Mouse (Mus musculus) gonadal fat pad, adult 2 months (tissue): Measurements from ENCODE around the gene Mybpc2. TPM values are rescaled to one million over a fixed set of nuclear protein-coding genes. Genes with fewer than 3 reads are reported as not detected.

Experiments
- DNase-seq: peaks from one replicate; pipeline ENCODE4 v3.0.0-alpha.2; 2012; ENCODE audit warnings: low read depth
- polyA plus RNA-seq: library from polyadenylated mRNA; depleted of rRNA; stranded (reverse); fragments of >200 nt; gene quantifications from 2 replicates; pipeline ENCODE4 v1.2.3, GENCODE M21; 2012

Gene Mybpc2
- polyA plus RNA-seq, 1 experiment, result 1.4 TPM

DNA sequence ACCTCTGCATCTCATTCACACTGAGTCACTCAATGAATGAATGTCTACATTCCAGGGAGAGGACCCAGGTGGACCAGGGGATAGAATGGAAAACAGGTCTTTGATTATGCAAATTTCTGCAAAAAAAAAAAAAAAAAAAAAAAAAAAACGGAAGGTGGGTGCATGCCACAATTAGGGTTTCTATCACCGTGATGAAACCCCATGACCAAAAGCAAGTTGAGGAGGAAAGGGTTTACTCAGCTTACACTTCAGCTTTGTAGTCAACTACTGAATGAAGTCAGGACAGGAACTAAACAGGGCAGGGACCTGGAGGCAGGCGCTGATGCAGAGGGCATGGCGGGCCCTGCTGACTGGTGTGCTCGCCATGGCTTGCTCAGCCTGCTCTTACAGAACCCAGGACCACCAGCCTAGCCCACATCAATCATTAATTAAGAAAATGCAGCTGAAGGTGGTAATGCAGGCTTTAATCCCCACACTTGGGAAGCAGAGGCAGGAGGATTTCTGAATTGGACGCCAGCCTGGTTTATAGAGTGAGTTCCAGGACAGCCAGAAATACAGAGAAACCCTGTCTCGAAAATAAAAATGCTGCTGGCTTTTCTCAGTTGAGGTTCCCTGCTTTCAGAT, 38.8 kb downstream of the Mybpc2 start:
- DNase-seq, result no peak

DNA sequence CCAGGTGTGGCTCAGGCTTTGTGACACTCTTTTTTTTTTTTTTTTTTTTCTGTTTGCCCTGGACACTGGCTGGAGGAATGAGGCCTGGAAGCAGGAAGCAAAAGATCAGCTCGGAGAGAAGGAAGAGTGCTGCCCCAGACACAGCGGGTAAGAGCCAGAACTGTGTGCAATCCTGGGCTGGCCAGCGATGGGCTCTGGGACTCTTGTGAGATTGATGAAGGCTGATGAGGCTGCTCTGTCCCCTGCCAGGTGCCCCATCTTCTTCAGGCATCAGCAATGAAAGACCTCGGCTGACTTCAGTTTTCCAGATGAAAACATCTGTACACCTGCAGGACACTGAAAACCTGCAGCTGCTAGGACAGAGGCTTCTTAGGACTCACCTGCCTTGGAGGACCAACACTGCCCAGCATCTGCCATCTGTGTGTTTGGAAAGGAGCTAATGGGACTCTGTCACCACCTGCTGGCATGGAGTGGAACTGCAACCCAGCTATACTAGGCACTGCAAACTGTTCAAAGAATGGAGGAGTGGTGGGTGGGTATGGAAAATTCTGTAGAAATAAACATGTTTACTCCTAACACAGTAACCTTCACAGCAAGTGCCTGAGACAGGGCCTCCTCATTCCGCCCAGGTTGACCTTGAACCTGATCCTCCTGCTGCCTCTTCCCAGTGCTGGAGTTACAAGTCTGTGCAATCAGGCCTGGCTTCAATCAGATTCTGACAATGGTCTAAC, 39.5 kb downstream of the Mybpc2 start:
- no peak for DNase-seq

DNA sequence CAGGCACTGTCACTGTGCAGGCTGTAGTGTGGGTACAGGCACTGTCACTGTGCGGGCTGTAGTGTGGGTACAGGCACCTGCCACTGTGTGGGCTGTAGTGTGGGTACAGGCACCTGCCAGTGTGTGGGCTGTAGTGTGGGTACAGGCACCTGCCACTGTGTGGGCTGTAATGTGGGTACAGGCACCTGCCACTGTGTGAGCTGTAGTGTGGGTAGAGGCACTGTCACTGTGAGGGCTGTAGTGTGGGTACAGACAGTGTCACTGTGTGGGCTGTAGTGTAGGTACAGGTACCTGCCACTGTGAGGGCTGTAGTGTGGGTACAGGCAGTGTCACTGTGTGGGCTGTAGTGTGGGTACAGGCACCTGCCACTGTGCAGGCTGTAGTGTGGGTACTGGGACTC, 40.3 kb downstream of the Mybpc2 start:
- no peak for DNase-seq

DNA sequence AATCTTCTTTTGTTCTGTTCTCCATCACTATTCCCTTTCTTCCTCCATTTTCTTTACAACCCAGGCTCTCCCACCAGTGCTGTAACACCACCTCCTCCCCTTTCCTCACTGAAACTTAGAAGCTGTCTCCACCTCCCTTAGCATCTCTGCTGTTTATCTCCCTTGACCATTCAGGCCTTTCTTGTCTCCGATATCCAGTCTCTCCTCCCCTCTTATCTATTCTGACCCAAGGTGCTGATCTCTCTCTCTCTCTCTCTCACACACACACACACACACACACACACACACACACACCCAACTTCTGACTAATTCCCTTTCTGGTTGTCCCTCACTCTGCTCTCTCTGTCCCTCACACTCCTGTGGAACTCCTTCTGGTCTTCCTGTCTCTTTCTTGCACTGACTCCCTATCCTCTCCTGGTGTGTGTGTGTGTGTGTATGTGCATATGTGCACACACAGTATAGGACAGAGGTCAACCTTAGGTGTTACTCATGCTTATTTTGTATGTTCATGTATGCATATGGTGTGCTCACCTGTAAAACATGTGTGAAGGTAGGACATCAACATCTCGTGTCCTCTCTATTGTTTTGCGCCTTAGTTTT, 41.5 kb downstream of the Mybpc2 start:
- no peak for DNase-seq

DNA sequence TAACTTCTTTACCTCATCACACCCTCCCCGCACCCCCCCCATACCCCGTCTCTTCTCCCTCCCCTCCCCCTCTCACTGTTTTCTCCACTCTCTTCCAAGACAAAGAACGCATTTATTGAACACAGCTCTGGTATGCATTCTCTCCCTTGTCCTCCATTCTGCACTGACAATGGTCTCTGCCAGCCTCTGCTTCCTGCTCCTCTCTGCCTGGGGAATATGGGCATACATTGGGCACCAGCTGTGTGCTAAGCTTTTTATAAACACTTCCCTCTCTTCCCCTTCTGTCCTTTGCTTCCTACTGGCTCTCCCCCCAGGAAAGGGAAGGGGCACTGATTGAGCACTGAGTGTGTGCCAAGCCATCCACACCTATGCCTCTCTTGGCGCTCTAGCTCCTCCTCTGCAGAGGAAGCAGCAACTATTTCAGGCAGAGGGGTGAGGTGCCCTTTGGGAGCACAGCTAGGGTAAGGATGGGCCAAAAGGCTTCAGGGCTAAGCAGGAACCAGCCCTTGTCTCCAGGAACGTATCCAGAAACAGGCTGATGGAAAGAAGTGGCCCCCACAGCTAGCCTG, 49.3 kb downstream of the Mybpc2 start:
- no peak for DNase-seq

DNA sequence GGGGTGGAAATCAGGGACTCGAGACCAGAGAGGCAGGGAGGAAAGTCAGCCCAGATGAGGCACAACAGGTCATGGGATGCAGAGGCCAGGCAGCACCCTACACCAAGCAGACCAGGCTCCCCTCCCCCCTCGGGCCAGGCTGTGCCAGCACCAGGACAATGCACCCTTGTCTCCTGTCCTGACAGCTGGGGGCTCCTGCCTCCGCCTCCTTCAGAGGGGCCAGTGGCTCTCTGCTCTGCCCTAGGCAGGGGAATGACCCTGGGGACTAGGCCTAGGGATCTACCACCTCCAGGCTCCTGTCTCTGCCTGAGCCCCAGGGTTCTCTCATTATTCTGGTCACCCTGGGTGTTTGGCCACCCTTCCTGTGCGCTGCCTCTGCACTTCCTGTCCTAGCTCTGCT, 50.0 kb downstream of the Mybpc2 start:
- no peak for DNase-seq

DNA sequence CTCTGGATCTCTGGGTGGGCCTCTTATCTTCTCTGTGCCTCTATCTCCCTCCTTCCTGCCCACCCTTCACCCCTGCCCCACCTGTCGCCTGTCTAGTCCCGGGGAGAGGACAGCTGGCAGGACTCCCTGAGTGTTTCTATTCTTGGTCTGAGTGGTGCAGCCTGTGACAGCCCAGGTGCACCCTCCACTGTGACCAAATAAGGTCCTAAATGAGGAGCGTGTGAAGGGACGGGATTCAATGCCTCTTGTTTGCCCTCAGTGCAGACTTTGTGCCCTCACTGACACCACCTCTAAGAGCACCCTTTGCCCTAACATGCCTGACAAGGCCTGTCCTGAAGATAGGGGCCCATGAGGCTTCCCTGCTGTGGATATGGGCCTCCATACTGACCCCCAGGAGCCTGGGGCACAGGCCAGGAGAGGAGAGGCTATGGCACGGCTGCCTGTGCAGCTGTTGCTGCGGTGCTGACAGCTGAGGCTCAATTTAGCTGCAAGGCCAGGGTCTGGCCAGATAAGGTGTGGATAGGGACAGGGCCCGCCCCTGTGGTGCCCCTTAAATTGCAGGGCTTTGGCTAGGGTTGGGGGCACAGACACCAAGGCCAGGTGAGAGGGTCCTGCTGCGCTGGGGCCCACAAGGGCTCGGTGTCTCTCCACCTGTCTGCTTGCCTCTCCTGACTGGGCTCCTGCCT, 51.4 kb downstream of the Mybpc2 start:
- no peak for DNase-seq

DNA sequence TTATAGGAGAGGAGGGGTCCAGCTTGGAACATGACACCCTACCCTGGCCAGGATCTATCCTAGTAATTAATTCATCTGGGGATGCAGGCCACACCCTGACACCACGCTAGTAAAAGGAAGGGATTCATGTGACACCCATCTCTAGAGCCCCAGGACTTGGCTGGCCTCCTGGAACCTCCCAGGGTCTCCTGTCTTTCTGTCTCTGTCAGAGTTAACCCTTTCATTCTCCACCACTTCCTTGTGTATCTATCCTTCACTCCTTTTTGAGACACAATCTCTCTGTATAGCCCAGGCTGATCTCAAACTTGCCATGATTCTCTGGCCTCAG, 51.9 kb downstream of the Mybpc2 start:
- DNase-seq, result no peak

DNA sequence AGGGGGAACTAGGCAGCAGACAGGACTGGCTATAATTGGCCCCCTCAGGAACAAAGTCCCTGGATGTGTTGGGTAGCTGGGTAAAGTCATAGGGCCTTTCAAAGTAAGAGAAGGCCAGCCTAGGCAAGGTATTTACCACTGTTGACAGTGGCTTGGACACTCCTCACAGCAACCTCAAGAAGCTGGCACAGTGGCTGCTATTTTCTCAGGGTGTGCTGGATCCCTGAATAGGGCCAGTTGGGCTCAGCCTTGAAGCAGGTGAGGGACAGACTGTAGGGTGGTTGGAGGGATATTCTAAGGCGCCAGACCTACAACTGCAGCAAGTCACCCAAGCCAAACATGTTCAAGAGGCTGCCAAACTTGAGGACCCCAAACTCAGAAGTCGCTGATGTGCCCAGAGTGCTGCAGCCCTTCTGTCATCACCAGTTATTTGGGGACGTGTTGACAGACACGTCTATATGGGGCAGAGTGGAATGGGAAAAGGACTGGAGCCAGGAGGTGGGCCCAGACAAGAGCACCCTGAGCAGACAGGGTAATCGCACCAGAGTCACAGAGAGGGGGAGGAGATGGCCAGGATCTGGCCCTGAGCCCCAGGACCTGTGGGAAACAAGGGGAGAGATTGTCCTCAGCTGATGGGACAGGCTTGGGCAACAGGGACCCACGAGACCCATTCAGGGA, 52.4 kb downstream of the Mybpc2 start:
- no peak for DNase-seq

DNA sequence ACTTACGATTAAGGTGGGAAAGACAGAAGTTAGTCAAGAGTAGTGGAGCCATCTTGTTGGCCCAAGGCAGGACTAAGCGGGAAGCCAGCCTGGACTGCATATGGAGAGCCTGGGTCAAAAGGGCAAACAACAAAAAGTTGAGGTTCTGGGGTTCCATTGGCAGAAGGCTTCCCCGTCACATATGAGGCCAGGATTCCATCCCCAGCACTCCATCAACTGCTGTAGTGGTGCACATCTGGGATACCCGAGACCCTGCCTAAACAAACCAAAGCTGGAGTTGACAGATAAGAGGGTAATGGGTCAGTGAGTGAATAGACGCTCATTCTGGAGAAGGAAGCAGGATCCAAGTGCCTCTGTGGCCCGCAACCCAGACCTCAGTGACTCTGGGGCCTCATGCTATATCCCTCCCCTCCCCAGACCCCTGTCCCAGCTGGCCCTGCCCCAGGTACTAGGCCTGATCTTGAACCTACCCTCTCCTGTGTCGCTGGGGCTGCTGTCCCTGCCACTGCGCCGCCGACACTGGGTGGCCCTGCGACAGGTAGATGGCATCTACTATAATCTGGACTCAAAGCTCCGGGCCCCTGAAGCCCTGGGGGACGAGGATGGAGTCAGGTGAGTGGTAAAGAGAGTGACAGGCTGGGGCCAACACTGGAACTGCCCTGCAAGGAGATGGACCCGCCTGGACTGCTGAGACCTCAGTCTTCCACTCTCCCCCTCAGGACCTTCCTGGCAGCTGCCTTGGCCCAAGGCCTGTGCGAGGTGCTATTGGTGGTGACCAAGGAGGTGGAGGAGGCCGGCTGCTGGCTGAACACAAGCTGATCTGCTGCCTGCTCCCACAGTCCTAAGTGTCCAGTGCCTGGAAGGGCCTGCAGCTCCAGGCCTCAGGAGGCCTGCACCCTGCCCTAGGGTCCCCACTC, 53.5 kb downstream of the Mybpc2 start:
- no peak for DNase-seq

DNA sequence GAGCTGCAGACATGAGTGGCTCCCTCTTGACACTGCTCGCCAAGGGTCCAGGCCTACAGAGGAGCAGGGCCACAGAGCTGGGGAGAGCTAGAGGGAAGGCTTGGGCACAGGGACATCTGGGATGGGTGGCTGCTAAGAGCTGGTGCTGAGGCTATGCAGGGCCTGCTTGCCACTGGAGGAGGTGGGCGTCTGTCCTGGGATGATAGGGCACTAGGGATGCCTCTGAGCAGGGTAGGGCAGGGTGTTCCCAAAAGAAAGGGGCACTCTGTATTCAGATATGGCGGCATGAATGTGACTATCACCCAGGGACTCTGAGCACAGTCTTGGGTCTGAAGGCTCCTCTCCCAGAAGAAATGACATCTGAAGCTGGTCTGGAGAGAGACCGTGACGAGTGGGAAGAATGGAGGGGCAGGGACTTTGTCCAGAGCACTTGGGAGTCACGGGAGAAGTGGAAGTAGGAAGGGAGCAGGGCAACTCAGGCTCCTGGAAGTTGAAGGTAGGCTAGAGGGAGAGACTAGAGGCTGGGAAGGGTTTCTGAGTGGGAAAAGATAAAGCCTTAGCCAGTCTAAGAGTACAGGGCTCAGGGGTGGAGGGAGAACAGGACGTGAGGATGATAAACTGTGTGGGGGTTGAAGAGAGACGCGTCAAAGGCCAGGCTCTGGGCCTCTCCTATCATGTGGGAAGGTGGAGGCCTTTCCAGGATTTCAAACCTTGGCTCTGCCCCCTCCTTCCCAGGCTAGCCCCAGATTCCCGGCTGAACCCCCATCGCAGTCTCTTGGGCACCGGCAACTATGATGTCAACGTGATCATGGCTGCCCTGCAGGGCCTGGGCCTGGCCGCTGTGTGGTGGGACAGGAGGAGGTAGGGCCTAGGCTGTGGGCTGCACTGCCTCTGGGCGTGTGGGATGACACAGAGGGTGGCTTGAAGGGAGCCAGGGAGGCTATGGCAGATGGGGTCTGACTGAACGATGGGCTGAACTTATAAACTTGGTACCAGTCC, 54.5 kb downstream of the Mybpc2 start:
- no peak for DNase-seq

DNA sequence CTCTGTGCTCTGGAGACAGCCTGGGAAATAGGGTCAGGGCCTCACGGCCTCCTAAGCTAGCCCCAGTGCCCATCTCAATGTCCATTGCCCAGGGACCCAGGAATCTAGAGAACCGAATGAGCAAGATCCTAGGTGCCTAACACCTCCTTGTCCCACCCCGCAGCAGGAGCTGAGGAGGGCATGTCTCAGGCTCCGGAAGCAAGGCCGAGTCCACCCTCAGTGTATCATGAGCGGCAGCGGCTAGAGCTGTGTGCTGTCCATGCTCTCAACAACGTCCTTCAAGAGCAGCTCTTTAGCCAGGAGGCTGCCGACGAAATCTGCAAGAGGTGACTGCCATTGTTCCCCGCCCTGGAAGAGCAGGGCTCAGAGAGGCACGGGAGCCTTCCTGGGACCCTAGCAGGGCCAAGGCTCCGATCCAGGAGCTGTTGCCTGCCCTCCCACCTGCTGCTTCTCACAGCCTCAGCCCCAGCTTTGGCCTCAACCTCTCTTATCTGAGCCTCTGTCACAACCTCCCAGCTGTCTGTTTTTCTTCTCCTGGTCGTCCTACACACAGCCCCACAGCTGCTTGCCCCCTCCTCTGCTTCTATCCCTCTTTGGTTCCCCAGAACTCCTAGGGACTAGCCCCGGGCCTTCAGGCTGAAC, 55.7 kb downstream of the Mybpc2 start:
- DNase-seq, result no peak

DNA sequence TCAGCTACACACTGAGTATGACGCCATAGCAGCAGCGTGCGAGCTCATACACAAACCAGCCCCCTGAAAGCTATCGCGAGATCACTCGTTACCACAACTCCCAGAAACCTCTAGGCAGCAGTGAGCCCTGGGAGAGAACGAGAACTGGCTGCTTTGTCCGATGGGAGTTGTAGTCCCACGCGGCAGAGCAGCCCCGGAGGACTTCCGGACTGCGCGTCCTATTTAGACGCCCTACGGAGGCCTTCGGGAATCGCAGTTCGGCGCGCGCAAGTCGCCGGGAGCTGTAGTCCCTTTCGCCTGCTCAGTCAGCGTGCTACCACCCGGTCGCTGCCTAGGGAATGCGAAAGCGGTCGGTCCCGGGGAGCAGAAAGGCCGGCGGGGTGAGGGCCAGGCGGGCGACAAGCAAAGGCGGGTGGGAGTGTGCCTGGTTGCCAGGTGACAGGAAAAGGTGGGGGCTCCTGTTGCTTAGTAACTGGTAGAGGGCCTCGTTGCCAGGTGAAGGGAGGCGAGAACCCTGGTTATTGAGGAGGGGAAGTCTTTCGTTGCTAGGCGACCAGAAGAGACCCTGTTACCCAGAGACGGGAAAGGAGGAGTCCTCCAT, 56.5 kb downstream of the Mybpc2 start, which contains the start of gene Josd2:
Gene Josd2 (plus strand): TSS at position 170 of the 601 bp plus-strand sequence.
- DNase-seq, result peak; percentile 91

DNA sequence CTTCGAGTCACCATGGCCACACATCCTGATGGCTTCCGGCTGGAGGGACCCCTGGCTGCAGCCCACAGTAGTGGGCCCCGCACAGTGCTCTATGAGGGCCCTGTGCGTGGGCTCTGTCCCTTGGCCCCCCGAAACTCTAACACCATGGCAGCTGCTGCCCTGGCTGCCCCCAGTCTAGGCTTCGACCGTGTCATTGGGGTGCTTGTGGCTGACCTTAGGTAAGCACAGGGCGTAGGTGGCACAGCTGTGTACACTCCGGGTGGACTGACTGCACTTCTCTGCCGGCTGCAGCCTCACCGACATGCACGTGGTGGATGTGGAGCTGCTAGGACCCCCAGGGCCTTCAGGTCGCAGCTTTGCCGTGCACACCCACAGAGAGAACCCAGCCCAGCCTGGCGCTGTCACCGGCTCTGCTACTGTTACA, 57.6 kb downstream of the Mybpc2 start:
- DNase-seq, result no peak

DNA sequence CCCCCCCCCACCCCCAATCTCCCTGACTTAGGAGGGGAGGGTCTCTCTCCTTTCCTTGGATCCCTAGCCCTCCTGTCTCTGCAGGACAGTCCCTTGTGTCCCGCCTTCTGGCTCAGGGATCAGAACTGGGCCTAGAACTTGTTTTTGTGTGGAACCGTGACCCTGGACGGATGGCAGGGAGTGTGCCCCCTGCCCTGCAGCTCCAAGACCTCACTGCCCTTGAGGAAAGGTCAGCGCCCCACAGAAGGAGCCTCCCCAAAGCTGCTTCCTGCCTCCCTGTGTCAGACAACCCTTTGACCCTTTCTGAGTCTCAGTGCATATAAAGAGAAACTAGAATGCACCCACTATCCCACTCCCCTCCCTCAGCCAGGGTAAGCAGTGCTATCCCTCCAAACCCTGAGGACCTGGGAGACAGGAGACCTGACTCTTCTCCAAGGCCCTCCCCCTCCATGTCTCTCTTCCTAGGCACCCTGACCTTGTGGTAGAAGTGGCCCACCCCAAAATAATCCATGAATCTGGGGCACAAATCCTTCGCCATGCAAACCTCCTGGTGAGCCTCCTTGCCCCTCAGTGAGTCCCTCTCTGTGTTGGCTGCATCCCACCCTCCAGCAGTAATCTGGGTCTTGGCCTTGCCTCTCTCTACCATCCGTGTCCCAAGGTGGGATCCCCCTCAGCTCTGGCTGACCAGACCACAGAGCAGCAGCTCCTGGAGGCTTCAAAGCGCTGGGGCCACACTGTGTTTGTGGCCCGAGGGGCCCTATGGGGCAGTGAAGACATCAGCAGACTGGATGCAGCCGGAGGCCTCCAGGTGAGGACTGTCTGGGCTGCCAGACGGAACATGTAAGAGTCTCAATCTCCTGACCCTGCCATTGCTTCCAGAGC, 58.2 kb downstream of the Mybpc2 start:
- DNase-seq, result no peak

DNA sequence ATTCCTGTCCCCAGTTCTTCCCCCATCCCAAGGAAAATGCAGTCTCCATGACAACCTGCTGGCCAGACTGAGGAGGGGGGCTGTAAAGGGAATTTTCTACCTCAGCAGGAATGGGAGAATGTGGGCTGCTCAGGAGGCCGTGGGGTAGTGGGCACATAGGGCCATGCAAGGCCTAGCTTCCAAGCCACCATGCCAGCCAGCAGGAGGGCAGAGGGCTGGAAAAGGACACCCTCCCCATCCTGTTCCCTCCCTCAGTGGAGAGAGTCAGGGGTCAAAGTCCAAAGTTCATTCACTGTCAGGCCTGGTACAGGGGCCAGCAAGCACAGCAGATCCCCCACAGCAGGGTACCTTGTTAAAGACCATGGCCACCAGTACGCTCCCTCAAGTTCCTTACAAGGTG, 59.3 kb downstream of the Mybpc2 start, which contains the start of gene Aspdh:
Gene Aspdh (plus strand): TSS at position 281 of the 400 bp plus-strand sequence.
- DNase-seq, result no peak

DNA sequence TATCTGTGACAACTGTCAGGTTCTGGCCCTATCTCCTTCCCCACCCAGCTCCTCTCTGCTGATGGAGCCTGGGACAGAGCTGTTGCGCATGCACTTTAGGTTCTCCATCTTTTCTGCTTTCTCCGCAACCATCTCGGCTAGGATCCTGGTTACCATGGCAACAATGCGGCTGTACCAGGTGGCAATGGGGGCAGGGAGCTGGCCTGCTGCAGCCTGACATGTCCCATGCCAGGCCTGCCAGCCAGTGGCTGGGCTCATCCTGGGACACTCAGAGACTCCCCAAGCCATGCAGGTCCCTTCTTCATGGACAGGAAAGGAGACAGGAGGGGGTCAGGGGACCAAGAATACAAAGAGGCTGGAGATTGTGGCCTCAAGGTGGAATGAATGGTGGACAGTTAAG, 59.9 kb downstream of the Mybpc2 start:
- no peak for DNase-seq
